Mouse (Mus musculus) left cerebral cortex, adult 18-20 months (tissue): ENCODE data around the gene Nup43. TPM values are rescaled to one million over a fixed set of nuclear protein-coding genes. Genes with fewer than 3 reads are reported as not detected.

Experiments
- DNase-seq, 2 experiments: peaks; one replicate each; pipeline ENCODE4 v3.0.0; 2021 to 2022; ENCODE audit warnings: low spot score in 2 of 2, mixed read lengths in 1 of 2
- total RNA-seq, 2 experiments: library from RNA; stranded (reverse); gene quantifications; 2 replicates each; pipeline ENCODE4 v1.2.3; 2021

The Nup43 gene
- total RNA-seq, 2 experiments from 2014 or later, result 6.3 to 7.9 TPM

DNA sequence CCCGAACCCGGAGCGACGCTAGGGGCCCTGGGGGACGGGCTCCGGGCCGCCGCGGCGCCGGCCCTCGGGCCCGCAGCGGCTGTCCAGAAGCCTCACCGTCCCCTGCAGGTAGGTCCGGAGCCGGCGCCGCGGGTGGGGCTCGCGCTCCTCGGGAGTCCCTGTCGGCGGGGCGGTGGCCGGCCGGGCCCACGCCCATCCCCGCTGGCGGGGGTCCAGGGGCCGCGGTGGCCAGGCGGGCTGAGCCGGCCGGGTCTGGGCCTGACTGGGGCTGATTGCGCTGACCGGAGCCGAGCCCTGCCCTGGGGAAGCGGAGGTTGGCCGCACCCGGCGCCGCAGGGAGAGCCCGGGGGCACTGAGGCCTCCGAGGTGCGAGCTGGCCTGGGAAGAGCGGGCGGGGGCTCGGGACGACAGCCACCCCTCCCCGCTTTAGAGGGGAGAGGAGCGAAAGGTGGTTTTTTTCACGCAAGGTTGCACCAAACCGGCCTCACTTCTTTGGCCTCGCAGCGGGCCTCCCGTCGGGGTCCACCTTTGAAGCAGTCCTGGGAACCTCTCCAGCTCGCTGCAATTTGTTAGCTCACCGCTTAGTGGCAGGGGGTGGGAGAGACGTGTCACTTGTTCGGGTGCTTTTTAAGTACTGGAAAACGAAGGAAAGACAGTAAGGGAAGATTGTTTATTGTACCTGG lies 14.2 kb downstream of the Nup43 start:
- peak; percentile 38 to 42 for DNase-seq

GRCm38 (mm10) chr10:7682249-7682648 lies 14.9 kb downstream of the Nup43 start:
- DNase-seq, result no peak

- DNase-seq, result no peak
Observed at GRCm38 (mm10) chr10:7686902-7687301, 19.6 kb downstream of the Nup43 start.

DNA sequence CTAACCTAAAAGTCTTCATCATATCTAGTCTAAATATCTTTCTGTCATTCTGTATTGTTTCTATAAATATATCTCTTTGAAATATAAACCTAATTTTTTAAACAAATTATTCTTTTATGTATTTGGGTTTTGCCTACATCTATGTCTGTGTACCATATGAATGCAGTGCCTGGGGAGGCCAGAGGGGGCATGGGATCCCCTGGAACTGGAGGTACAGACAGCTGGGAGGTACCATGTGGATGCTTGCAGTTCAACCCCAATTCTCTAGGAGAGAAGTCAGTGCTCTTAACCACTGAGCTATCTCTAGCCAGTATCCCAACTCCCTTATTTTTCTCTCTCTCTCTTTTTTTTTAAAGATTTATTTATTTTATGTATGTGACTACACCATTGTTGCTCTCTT lies 28.0 kb downstream of the Nup43 start:
- no peak for DNase-seq

DNA sequence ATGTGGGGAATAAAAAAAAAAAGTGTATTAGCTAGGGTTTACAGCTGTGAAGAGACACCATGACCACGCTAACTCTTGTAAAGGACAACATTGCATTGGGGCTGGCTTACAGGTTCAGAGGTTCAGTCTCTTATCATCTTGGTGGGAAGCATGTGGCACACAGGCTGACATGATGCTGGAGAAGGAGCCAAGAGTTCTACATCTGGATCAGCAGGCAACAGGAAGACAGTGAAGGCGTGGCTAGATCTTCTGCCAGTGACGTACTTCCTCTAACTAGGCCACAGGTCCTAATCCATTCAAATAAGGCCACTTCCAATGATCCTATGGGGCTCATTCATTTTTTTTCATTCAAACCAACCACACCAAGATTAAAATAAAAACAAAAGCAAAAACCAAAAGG lies 32.8 kb downstream of the Nup43 start:
- no peak for DNase-seq

- no peak for DNase-seq
Observed at GRCm38 (mm10) chr10:7702586-7702985, 35.3 kb downstream of the Nup43 start.

DNA sequence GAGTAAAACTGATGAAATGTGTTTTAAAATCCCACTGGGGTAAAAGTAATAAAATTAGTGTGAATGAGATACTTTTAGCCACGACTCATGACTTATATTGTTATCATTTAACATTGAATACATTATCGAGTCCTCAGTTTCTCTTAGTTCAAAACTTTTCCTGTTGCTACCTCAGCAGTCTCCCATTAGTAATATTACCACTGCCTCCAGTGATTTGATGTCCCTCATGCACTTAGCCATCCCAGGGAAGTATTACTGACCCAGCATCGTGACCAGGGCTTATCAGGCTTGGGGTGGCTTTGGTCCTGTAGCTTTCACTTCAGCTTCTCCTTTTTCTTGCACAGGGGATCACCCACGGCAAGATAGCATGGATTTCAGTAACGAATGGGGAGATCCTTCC lies 42.8 kb downstream of the Nup43 start:
- no peak for DNase-seq

- no peak for DNase-seq
Observed at GRCm38 (mm10) chr10:7712506-7712905, 45.2 kb downstream of the Nup43 start.

DNA sequence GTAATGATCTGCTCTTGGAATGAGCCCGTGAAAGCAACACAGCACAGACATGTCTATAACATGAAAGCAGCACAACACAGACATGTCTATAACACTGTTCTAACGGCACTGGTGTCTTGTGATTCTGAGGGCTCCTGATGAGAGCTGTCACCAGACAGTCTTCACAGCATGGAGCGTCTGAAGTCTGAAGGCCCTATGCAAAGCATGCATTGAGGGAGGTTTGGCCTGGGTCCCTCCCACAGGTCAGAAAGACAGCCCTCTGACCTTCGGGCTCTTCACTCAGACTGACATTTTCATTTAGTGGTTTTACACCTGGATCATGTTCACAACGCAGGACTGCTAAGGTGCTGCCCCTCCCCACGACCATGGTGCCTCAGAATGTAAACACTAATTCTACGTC lies 47.8 kb downstream of the Nup43 start:
- no peak for DNase-seq

- DNase-seq, result peak; percentile 88 to 89
Observed at GRCm38 (mm10) chr10:7725751-7726500, 58.6 kb downstream of the Nup43 start, which contains the start of gene Katna1. Gene Katna1, plus strand, starts transcription at chr10:7726000.

DNA sequence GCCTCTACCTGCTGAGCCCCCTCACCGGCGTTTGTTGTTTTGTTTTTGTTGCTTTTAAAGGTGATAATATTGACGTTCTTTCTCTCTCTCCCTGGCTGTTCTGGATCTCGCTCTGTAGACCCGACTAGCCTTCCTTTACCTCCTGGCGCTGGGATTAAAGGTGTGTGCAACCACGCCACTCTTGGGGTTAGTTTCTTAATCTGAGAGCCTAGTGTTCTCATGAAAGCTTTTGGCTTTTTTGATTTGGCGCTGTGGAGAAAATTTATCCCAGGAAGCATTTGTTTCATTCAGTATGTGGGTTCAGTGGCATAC lies 59.2 kb downstream of the Nup43 start:
- no peak for DNase-seq

DNA sequence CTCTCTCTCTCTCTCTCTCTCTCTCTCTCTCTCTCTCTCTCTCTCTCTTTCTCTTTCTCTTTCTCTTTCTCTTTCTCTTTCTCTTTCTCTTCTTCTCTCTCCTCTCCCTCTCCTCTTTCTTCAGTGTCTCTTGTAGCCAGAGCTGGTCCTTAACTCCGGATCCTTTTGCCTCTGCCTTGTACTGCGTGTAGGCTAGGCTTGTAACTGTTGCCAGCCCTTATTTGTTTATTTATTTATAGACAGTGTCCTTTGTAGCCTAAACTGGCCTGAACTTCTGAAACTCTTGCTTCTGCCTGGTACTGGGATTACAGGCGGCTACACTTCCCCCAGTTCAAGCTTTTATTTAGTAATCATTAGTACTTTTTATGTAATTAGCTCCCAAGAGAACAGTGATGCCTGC lies 59.7 kb downstream of the Nup43 start:
- no peak for DNase-seq

Other genes with a start within 250 kb of the Nup43 start
- gene Ulbp1, start 193.9 kb upstream of the Nup43 start, total RNA-seq, result under 1 TPM in 1 of 2 experiments, not detected in 1; 0.44 TPM
- gene Lrp11, start 77.7 kb upstream of the Nup43 start, total RNA-seq, result 100 to 1,000 TPM; 154 to 165 TPM
- gene Pcmt1, start 13.6 kb downstream of the Nup43 start, total RNA-seq, result 100 to 1,000 TPM; 197 to 208 TPM
- gene Lats1, start 13.7 kb downstream of the Nup43 start, total RNA-seq, result 10 to 100 TPM; 30.2 to 32.8 TPM
- gene Katna1, start 58.5 kb downstream of the Nup43 start, total RNA-seq, result 10 to 100 TPM; 16.7 to 16.9 TPM
- gene Ginm1, start 125.3 kb downstream of the Nup43 start, total RNA-seq, result 10 to 100 TPM; 17.8 to 19.2 TPM
- gene Ppil4, start 125.4 kb downstream of the Nup43 start, total RNA-seq, result 10 to 100 TPM; 31.7 to 32.3 TPM
- gene Zc3h12d, start 165.0 kb downstream of the Nup43 start, total RNA-seq, result under 1 TPM in 1 of 2 experiments, not detected in 1; 0.26 TPM